Mouse (Mus musculus) stomach, embryonic 16.5 days (tissue): ENCODE results near the gene Hoxb3. TPM values are rescaled to one million over a fixed set of nuclear protein-coding genes. Genes with fewer than 3 reads are reported as not detected.

Source experiments
- ATAC-seq: fragments of 200-750 bp; cut with Nextera tagmentation; 2 replicates; pipeline ENCODE4 v1.8.0; 2017; ENCODE audit warnings: moderate number of reproducible peaks, moderate TSS enrichment; ENCODE audit not compliant: insufficient read depth, low FRiP score
- H3K27ac ChIP-seq: fragments of 300-500 bp; sonication (generic); 2 replicates; pipeline ENCODE4 v1.5.1; 2014; ENCODE audit warnings: low read length
- H3K27me3 ChIP-seq: fragments of 300-500 bp; sonication (generic); 2 replicates; pipeline ENCODE4 v1.6.1; 2014; ENCODE audit warnings: low read length, control low read depth, mixed read lengths; ENCODE audit not compliant: control insufficient read depth, insufficient read depth
- H3K36me3 ChIP-seq: fragments of 300-500 bp; sonication (generic); 2 replicates; pipeline ENCODE4 v1.6.1; 2014; ENCODE audit warnings: low read length; ENCODE audit not compliant: control insufficient read depth, insufficient read depth
- H3K4me1 ChIP-seq: fragments of 300-500 bp; sonication (generic); 2 replicates; pipeline ENCODE4 v1.6.1; 2014; ENCODE audit warnings: low read length, control low read depth, mixed read lengths; ENCODE audit not compliant: control insufficient read depth, insufficient read depth
- H3K4me2 ChIP-seq: fragments of 300-500 bp; sonication (generic); 2 replicates; pipeline ENCODE4 v1.6.1; 2014; ENCODE audit warnings: low read depth, low read length, mixed read lengths
- H3K4me3 ChIP-seq: fragments of 300-500 bp; sonication (generic); replicated peaks from 2 replicates; pipeline ENCODE4 v1.5.1; 2014; ENCODE audit warnings: mild to moderate bottlenecking, low read length
- H3K9ac ChIP-seq: fragments of 300-500 bp; sonication (generic); 2 replicates; pipeline ENCODE4 v1.6.1; 2014; ENCODE audit warnings: low read length
- H3K9me3 ChIP-seq: fragments of 300-500 bp; sonication (generic); replicated peaks from 2 replicates; pipeline ENCODE4 v1.6.1; 2016; ENCODE audit warnings: low read length, control low read depth; ENCODE audit not compliant: control insufficient read depth
- WGBS: fragments of 180-500 bp; shearing (Covaris S2); extraction: QIAGEN DNeasy Blood & Tissue Kit; methylation state at CpG from one replicate; pipeline ENCODE4 v1.1.7; 2014; 5-methylcytosine and 5-hydroxymethylcytosine counted together
- polyA plus RNA-seq: library from polyadenylated mRNA; unstranded; fragments of >200 nt; fragmentation: Nextera tagmentation; extraction: Ambion mirVana; gene quantifications from 2 replicates; pipeline ENCODE4 v1.2.1, GENCODE M21; 2015

Hoxb3 gene
- polyA plus RNA-seq, 1 experiment from 2014 or later: 0.99 TPM

DNA sequence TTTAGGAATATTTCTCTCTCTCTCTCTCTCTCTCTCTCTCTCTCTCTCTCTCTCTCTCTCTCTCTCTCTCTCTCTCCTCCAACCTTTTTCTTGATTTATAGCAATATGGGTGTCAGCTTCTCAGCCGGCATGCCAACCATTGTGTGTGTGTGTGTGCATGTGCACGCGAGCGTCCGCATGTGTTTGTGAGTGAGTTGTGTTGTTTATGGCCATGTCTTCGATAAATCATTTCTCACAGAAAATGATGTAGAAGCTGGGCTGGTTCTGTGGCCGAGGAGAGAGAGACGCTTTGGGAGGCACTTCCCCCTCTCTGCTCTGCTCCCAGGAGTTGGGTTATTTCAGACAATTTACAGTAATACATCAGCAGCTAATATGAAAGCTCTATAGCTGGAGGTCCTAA is 5.5 kb downstream of the Hoxb3 start:
- H3K4me3 ChIP-seq: peak overlapping the region; percentile 63
- WGBS: 22% methylated on average over 8 of the region's 8 CpGs
- H3K4me2 ChIP-seq: peak overlapping the region; percentile 65
- H3K27me3 ChIP-seq: peaks cover 5% of the 10 kb centered on the region; the same call in 1 of the 2 replicates
- H3K36me3 ChIP-seq: no peaks in the 10 kb centered on the region
- peak overlapping the region; percentile 98 for H3K27ac ChIP-seq
- H3K9ac ChIP-seq: peak overlapping the region; percentile 61; the same call in 1 of the 2 replicates
- peaks cover 27% of the 10 kb centered on the region for H3K4me1 ChIP-seq
- no peaks in the 10 kb centered on the region for H3K9me3 ChIP-seq
- no peak for ATAC-seq

DNA sequence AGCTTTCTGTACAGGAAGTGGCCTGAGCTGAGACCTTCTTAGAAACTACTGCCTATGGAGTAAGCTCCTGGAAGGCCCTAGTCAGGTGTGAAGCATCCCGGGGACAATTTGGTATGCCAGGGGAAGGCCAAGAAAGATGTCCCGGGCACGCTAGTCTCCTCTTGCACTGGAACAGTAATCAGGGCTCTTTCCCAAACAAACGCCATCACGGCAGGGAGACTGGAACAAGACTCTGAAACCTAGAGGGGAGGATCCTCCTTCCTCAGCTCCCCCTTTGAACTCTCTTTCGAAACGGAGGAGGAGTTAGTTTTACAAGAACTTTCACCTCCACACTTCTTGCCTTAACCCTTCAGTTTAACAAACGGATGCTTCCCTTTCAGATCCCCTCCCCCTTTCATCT is 9.0 kb downstream of the Hoxb3 start:
- Histone ChIP-seq H3K9me3 (no peaks in the 10 kb centered on the region), H3K9ac (peak overlapping the region; percentile 82), H3K27me3 (no peaks in the 10 kb centered on the region), H3K4me2 (peak overlapping the region; percentile 54), H3K27ac (peak overlapping the region; percentile 94), H3K36me3 (no peaks in the 10 kb centered on the region), H3K4me3 (peak overlapping the region; percentile 52), H3K4me1 (peaks cover 40% of the 10 kb centered on the region)
- no peak for ATAC-seq
- 7% methylated on average over 8 of the region's 8 CpGs for WGBS

DNA sequence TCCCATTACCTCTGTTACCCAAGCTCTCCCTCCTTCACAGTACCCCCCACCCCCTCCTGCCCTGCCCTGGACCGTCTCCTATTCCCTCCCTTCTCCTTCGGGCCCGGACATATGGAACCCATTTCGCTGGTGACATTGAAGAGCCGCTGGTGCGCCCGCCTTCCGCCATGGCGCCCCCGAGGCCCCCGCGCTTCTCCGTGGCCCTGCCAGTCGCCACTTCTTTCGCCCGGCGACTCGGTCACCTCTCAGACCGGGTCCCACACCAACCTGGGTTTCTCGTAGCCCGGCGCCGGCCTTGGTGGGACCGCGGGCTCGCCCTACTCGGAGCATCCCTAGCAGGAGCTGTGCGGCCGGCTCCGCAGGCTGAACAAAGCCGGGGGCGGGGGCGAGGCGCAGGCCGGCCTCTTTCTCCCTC is 9.5 kb downstream of the Hoxb3 start:
- Histone ChIP-seq H3K27ac (peak overlapping the region; percentile 94), H3K36me3 (no peaks in the 10 kb centered on the region), H3K27me3 (no peaks in the 10 kb centered on the region), H3K9me3 (no peaks in the 10 kb centered on the region), H3K4me1 (peaks cover 36% of the 10 kb centered on the region), H3K4me3 (peak overlapping the region; percentile 52), H3K4me2 (peak overlapping the region; percentile 54), H3K9ac (peak overlapping the region; percentile 82)
- ATAC-seq: peak; percentile 42; the same call in 1 of the 2 replicates
- WGBS: 9% methylated on average over 35 of the region's 35 CpGs

GRCm38 (mm10) chr11:96333241-96334001 is 10.3 kb downstream of the Hoxb3 start:
- peak; percentile 22; the same call in 1 of the 2 replicates for ATAC-seq
- Histone ChIP-seq H3K9me3 (no peaks in the 10 kb centered on the region), H3K4me1 (peaks cover 41% of the 10 kb centered on the region), H3K27ac (peak overlapping the region; percentile 94), H3K36me3 (no peaks in the 10 kb centered on the region), H3K9ac (peak overlapping the region; percentile 82), H3K4me2 (peak overlapping the region; percentile 54), H3K27me3 (no peaks in the 10 kb centered on the region), H3K4me3 (peak overlapping the region; percentile 52)
- 11% methylated on average over 17 of the region's 17 CpGs for WGBS

GRCm38 (mm10) chr11:96334002-96334364 is 10.9 kb downstream of the Hoxb3 start:
- H3K9me3 ChIP-seq: no peaks in the 10 kb centered on the region
- H3K4me3 ChIP-seq: peak overlapping the region; percentile 52
- peak overlapping the region; percentile 82 for H3K9ac ChIP-seq
- H3K27ac ChIP-seq: peak overlapping the region; percentile 94
- 23% methylated on average over 2 of the region's 2 CpGs for WGBS
- peaks cover 47% of the 10 kb centered on the region for H3K4me1 ChIP-seq
- no peaks in the 10 kb centered on the region for H3K36me3 ChIP-seq
- peaks cover 2% of the 10 kb centered on the region for H3K27me3 ChIP-seq
- no peak; the same call in 1 of the 2 replicates for ATAC-seq
- H3K4me2 ChIP-seq: peak overlapping the region; percentile 54

GRCm38 (mm10) chr11:96334998-96335397 is 11.9 kb downstream of the Hoxb3 start:
- ATAC-seq: no peak
- 40% methylated on average over 3 of the region's 3 CpGs for WGBS
- H3K27me3 ChIP-seq: peaks cover 7% of the 10 kb centered on the region
- H3K36me3 ChIP-seq: no peaks in the 10 kb centered on the region
- H3K4me2 ChIP-seq: peak overlapping the region; percentile 54
- H3K9ac ChIP-seq: peak overlapping the region; percentile 82; the same call in 1 of the 2 replicates
- peaks cover 52% of the 10 kb centered on the region for H3K4me1 ChIP-seq
- H3K4me3 ChIP-seq: peak overlapping the region; percentile 52
- H3K9me3 ChIP-seq: no peaks in the 10 kb centered on the region
- peak overlapping the region; percentile 94 for H3K27ac ChIP-seq

GRCm38 (mm10) chr11:96336597-96336996 is 13.5 kb downstream of the Hoxb3 start:
- H3K27ac ChIP-seq: peak overlapping the region; percentile 58; the same call in 1 of the 2 replicates
- peak overlapping the region; percentile 37; the same call in 1 of the 2 replicates for H3K9ac ChIP-seq
- H3K4me3 ChIP-seq: no peak overlapping the region
- ATAC-seq: no peak
- peaks cover 42% of the 10 kb centered on the region for H3K4me1 ChIP-seq
- peak overlapping the region; percentile 54 for H3K4me2 ChIP-seq
- no peaks in the 10 kb centered on the region for H3K9me3 ChIP-seq
- no peaks in the 10 kb centered on the region for H3K36me3 ChIP-seq
- peaks cover 7% of the 10 kb centered on the region for H3K27me3 ChIP-seq
- 22% methylated on average over 2 of the region's 2 CpGs for WGBS

- H3K27me3 ChIP-seq: peaks cover 7% of the 10 kb centered on the region
- H3K4me2 ChIP-seq: peak overlapping the region; percentile 38
- no peaks in the 10 kb centered on the region for H3K36me3 ChIP-seq
- WGBS: 24% methylated on average over 6 of the region's 6 CpGs
- no peak for ATAC-seq
- H3K9me3 ChIP-seq: no peaks in the 10 kb centered on the region
- no peak overlapping the region for H3K4me3 ChIP-seq
- peak overlapping the region; percentile 37; the same call in 1 of the 2 replicates for H3K9ac ChIP-seq
- H3K4me1 ChIP-seq: peaks cover 38% of the 10 kb centered on the region
- H3K27ac ChIP-seq: peak overlapping the region; percentile 58; the same call in 1 of the 2 replicates
These were observed 13.9 kb downstream of the Hoxb3 start for GRCm38 (mm10) chr11:96337026-96337425.
